Mouse (Mus musculus) midbrain, embryonic 10.5 days (tissue): Measurements from ENCODE around the gene Ddx49. TPM values are rescaled to one million over a fixed set of nuclear protein-coding genes. Genes with fewer than 3 reads are reported as not detected.

Experiments
- polyA plus RNA-seq: library from polyadenylated mRNA; unstranded; fragments of >200 nt; fragmentation: Nextera tagmentation; extraction: Ambion mirVana; gene quantifications from 2 replicates; pipeline ENCODE4 v1.2.1, GENCODE M21; 2016

Ddx49 gene
- polyA plus RNA-seq, 1 experiment from 2014 or later = 56.4 TPM

Other genes with a start within 250 kb of the Ddx49 start
- gene Tm6sf2, start 229.6 kb downstream of the Ddx49 start, polyA plus RNA-seq = 0.69 and 1.1 TPM in 2 replicates
- 0.06 and 0.22 TPM in 2 replicates for gene Hapln4, start 219.0 kb downstream of the Ddx49 start, polyA plus RNA-seq
- 14.4 and 44.7 TPM in 2 replicates for gene Ncan, start 181.6 kb downstream of the Ddx49 start, polyA plus RNA-seq
- 28.4 and 30.7 TPM in 2 replicates for gene Nr2c2ap, start 171.2 kb downstream of the Ddx49 start, polyA plus RNA-seq
- 16.1 and 18.1 TPM in 2 replicates for gene Rfxank, start 163.3 kb downstream of the Ddx49 start, polyA plus RNA-seq
- 38.2 and 41.3 TPM in 2 replicates for gene Borcs8, start 163.0 kb downstream of the Ddx49 start, polyA plus RNA-seq
- gene Mef2b, start 162.8 kb downstream of the Ddx49 start, polyA plus RNA-seq = 0.46 and 0.86 TPM in 2 replicates
- gene Tmem161a, start 130.1 kb downstream of the Ddx49 start, polyA plus RNA-seq = 66.1 and 73.4 TPM in 2 replicates
- gene Slc25a42, start 90.2 kb downstream of the Ddx49 start, polyA plus RNA-seq = 2.2 and 2.7 TPM in 2 replicates
- 57.6 and 62.4 TPM in 2 replicates for gene Sugp2, start 68.3 kb downstream of the Ddx49 start, polyA plus RNA-seq
- gene Armc6, start 68.0 kb downstream of the Ddx49 start, polyA plus RNA-seq = 35.7 and 38.8 TPM in 2 replicates
- 102 and 111 TPM in 2 replicates for gene Homer3, start 19.7 kb downstream of the Ddx49 start, polyA plus RNA-seq
- 308 and 311 TPM in 2 replicates for gene Cope, start within 50 bp of the Ddx49 start, polyA plus RNA-seq
- gene Cers1, start 13.3 kb upstream of the Ddx49 start, polyA plus RNA-seq = 4.6 and 5.3 TPM in 2 replicates
- gene Gdf1, start 27.3 kb upstream of the Ddx49 start, polyA plus RNA-seq = 3.8 and 5.7 TPM in 2 replicates
- gene Upf1, start 50.8 kb upstream of the Ddx49 start, polyA plus RNA-seq = 16.8 and 19.1 TPM in 2 replicates
- 0.37 and 0.39 TPM in 2 replicates for gene Comp, start 71.1 kb upstream of the Ddx49 start, polyA plus RNA-seq
- gene Crtc1, start 137.1 kb upstream of the Ddx49 start, polyA plus RNA-seq = 12.9 and 16.5 TPM in 2 replicates
- gene Klhl26, start 174.5 kb upstream of the Ddx49 start, polyA plus RNA-seq = 16.9 and 20.7 TPM in 2 replicates
- 7.9 and 8.3 TPM in 2 replicates for gene Tmem59l, start 184.9 kb upstream of the Ddx49 start, polyA plus RNA-seq
- 0.42 and 2.3 TPM in 2 replicates for gene Crlf1, start 190.7 kb upstream of the Ddx49 start, polyA plus RNA-seq
- gene Rex1bd, start 204.3 kb upstream of the Ddx49 start, polyA plus RNA-seq = 138 and 140 TPM in 2 replicates
- gene Uba52, start 208.3 kb upstream of the Ddx49 start, polyA plus RNA-seq = 836 and 881 TPM in 2 replicates
- 300 and 314 TPM in 2 replicates for gene Fkbp8, start 225.2 kb upstream of the Ddx49 start, polyA plus RNA-seq
- gene Kxd1, start 225.5 kb upstream of the Ddx49 start, polyA plus RNA-seq = 56.5 and 58.8 TPM in 2 replicates
- gene Ell, start 237.0 kb upstream of the Ddx49 start, polyA plus RNA-seq = 18.0 and 22.7 TPM in 2 replicates